Mouse (Mus musculus) frontal cortex, adult 2 months (tissue): ENCODE measurements at regions not wholly inside any gene's neighbourhood (a gene's known extent, or its start where the extent isn't known, plus 50 kb on each side); places are given as distances from the start of the nearest gene placed in this dataset.

Experiments
- DNase-seq, 2 experiments: peaks; one replicate each; pipeline ENCODE4 v3.0.0; 2022; ENCODE audit warnings: low spot score in 1 of 2; ENCODE audit errors: extremely low spot score in 1 of 2

GRCm38 (mm10) chrX:11707330-11707729 is 379.7 kb downstream of the H2al1j start:
- no peak for DNase-seq

GRCm38 (mm10) chrX:11708325-11708724 is 380.7 kb downstream of the H2al1j start:
- no peak for DNase-seq

- DNase-seq, result peak in 1 of 2 experiments; percentile 35
Observed at GRCm38 (mm10) chrX:11709326-11709725, 381.7 kb downstream of the H2al1j start.

- no peak for DNase-seq
Observed at GRCm38 (mm10) chrX:11713423-11713822, 385.8 kb downstream of the H2al1j start.

- DNase-seq, result no peak
Observed at GRCm38 (mm10) chrX:11716773-11717172, 389.2 kb downstream of the H2al1j start.

GRCm38 (mm10) chrX:11718778-11719177 is 391.2 kb downstream of the H2al1j start:
- DNase-seq, result no peak

- no peak for DNase-seq
Observed at GRCm38 (mm10) chrX:11720517-11720916, 392.9 kb downstream of the H2al1j start.

GRCm38 (mm10) chrX:11722730-11723129 is 395.1 kb downstream of the H2al1j start:
- no peak for DNase-seq

GRCm38 (mm10) chrX:11724718-11725117 is 397.1 kb downstream of the H2al1j start:
- DNase-seq, result no peak

GRCm38 (mm10) chrX:11726524-11727231 is 399.1 kb downstream of the H2al1j start:
- DNase-seq, result no peak

GRCm38 (mm10) chrX:11728481-11728880 is 400.9 kb downstream of the H2al1j start:
- no peak for DNase-seq

GRCm38 (mm10) chrX:11729992-11730391 is 402.4 kb downstream of the H2al1j start:
- no peak for DNase-seq

GRCm38 (mm10) chrX:11732371-11732770 is 404.7 kb downstream of the H2al1j start:
- DNase-seq, result no peak

GRCm38 (mm10) chrX:11734505-11735435 is 407.1 kb downstream of the H2al1j start:
- no peak for DNase-seq

- DNase-seq, result no peak
Observed at GRCm38 (mm10) chrX:11735516-11736170, 408.0 kb downstream of the H2al1j start.

GRCm38 (mm10) chrX:11736481-11736880 is 408.9 kb downstream of the H2al1j start:
- DNase-seq, result no peak

GRCm38 (mm10) chrX:11739565-11739964 is 411.9 kb downstream of the H2al1j start:
- DNase-seq, result no peak

GRCm38 (mm10) chrX:11745911-11746310 is 414.2 kb downstream of the Bcor start:
- DNase-seq, result peak in 1 of 2 experiments; percentile 17

GRCm38 (mm10) chrX:11747386-11748121 is 412.6 kb downstream of the Bcor start:
- DNase-seq, result no peak

GRCm38 (mm10) chrX:11748278-11748677 is 411.9 kb downstream of the Bcor start:
- no peak for DNase-seq
